Mouse (Mus musculus) forebrain, postnatal 0 days (tissue): ENCODE measurements around the gene Tmem145. TPM values are rescaled to one million over a fixed set of nuclear protein-coding genes. Genes with fewer than 3 reads are reported as not detected.

Experiments
- ATAC-seq: fragments of 200-750 bp; cut with Nextera tagmentation; 2 replicates; pipeline ENCODE4 v1.8.0; 2017; ENCODE audit warnings: mild to moderate bottlenecking, moderate library complexity
- DNase-seq: peaks from one replicate; pipeline ENCODE4 v3.0.0-alpha.2; 2015
- H3K27ac ChIP-seq: fragments of 300-500 bp; sonication (generic); 2 replicates; pipeline ENCODE4 v1.5.1; 2014; ENCODE audit warnings: low read depth, mild to moderate bottlenecking, antibody characterized with exemption, low read length, moderate library complexity, mixed read lengths
- H3K27me3 ChIP-seq: fragments of 300-500 bp; sonication (generic); 2 replicates; pipeline ENCODE4 v1.6.1; 2014; ENCODE audit warnings: mild to moderate bottlenecking, low read length, mixed read lengths; ENCODE audit not compliant: insufficient read depth
- H3K36me3 ChIP-seq: fragments of 300-500 bp; sonication (generic); 2 replicates; pipeline ENCODE4 v1.6.1; 2014; ENCODE audit warnings: mild to moderate bottlenecking, moderate library complexity; ENCODE audit not compliant: insufficient read depth
- H3K4me1 ChIP-seq: fragments of 300-500 bp; sonication (generic); 2 replicates; pipeline ENCODE4 v1.6.1; 2014; ENCODE audit warnings: antibody characterized with exemption; ENCODE audit not compliant: insufficient read depth
- H3K4me2 ChIP-seq: fragments of 300-500 bp; sonication (generic); 2 replicates; pipeline ENCODE4 v1.6.1; 2014; ENCODE audit warnings: low read depth, mild to moderate bottlenecking, moderate library complexity
- H3K4me3 ChIP-seq: fragments of 300-500 bp; sonication (generic); 2 replicates; pipeline ENCODE4 v1.5.1; 2014; ENCODE audit warnings: low read depth, low read length, mixed read lengths
- H3K9ac ChIP-seq: fragments of 300-500 bp; sonication (generic); 2 replicates; pipeline ENCODE4 v1.6.1; 2014; ENCODE audit warnings: mild to moderate bottlenecking
- H3K9me3 ChIP-seq: fragments of 300-500 bp; sonication (generic); 2 replicates; pipeline ENCODE4 v1.6.1; 2016; ENCODE audit warnings: low read length
- CTCF ChIP-seq: sonication (generic); IDR thresholded peaks from 2 replicates; pipeline ENCODE4 v1.5.1; 2016; ENCODE audit warnings: antibody characterized with exemption, control low read depth, low read depth
- WGBS: fragments of 180-500 bp; shearing (Covaris S2); extraction: QIAGEN DNeasy Blood & Tissue Kit; methylation state at CpG from one replicate; pipeline ENCODE4 v1.1.7; 2014; 5-methylcytosine and 5-hydroxymethylcytosine counted together
- polyA plus RNA-seq: library from polyadenylated mRNA; unstranded; fragments of >200 nt; fragmentation: Nextera tagmentation; extraction: Ambion mirVana; gene quantifications from 2 replicates; pipeline ENCODE4 v1.2.1, GENCODE M21; 2015
- total RNA-seq: library from RNA; depleted of rRNA; stranded (reverse); fragments of >200 nt; gene quantifications from 2 replicates; pipeline ENCODE4 v1.2.3, GENCODE M21; 2014

The Tmem145 gene
- total and polyA plus RNA-seq, 2 experiments from 2014 or later = 63.2 to 68.0 TPM

DNA sequence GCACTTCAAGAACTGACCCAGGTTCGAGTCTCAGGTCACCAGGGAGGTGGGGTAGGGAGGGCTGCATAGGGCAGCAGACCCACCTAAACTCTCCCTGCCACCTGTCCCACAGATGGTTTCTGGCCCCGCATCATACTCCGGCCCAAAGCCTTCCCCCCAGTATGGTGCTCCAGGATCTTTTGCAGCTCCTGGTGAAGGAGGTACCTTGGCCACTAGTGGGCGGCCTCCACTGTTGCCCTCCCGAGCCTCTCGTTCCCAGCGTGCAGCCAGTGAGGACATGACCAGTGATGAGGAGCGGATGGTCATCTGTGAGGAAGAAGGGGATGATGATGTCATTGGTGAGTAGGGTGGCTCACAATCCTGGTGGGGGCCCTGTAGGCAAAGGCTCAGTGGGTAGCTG, 18.9 kb upstream of the Tmem145 start:
- Histone ChIP-seq H3K4me3 (no peak overlapping the region), H3K27ac (no peak overlapping the region), H3K4me1 (peaks cover 15% of the 10 kb centered on the region), H3K9ac (no peak overlapping the region), H3K36me3 (peaks cover 74% of the 10 kb centered on the region), H3K9me3 (no peaks in the 10 kb centered on the region), H3K4me2 (no peak overlapping the region), H3K27me3 (no peaks in the 10 kb centered on the region)
- peak; percentile 41 for TF ChIP-seq CTCF
- ATAC-seq = no peak
- no peak for DNase-seq
- WGBS = 79% methylated on average over 8 of the region's 8 CpGs

DNA sequence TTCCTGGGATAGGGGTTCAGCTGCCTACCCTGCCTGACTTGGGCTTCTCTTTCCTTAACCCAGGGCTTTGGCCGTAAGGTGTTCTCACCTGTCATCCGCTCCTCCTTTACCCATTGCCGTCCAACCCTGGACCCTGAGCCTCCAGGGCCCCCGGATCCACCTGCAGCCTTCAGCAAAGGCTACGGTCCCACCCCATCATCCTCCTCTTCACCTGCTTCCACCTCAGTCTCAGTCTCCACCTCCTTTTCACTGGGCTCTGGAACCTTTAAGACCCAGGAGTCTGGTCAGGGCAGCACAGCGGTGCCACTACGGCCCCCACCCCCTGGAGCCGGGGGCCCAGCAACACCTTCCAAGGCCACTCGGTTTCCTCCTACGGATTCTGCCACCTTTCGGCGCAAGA, 17.9 kb upstream of the Tmem145 start:
- Histone ChIP-seq H3K9me3 (no peaks in the 10 kb centered on the region), H3K9ac (no peak overlapping the region), H3K4me2 (no peak overlapping the region), H3K36me3 (peaks cover 84% of the 10 kb centered on the region), H3K4me3 (no peak overlapping the region), H3K27me3 (no peaks in the 10 kb centered on the region), H3K4me1 (peaks cover 15% of the 10 kb centered on the region), H3K27ac (no peak overlapping the region)
- no peak for TF ChIP-seq CTCF
- ATAC-seq (no peak), DNase-seq (no peak)
- WGBS = 91% methylated on average over 12 of the region's 12 CpGs

DNA sequence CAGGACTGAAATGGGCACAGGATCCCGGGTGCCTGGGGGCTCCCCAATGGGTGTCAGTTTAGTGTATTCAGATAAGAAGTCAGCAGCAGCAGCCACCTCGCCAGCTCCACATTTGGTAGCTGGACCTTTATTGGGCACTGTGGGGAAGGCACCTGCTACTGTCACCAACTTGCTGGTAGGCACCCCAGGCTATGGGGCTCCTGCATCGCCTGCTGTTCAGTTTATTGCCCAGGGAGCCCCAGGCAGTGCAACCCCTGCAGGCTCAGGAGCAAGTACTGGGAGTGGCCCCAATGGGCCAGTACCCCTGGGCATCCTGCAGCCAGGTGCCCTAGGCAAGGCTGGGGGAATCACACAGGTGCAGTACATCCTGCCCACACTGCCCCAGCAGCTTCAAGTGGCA, 17.2 kb upstream of the Tmem145 start:
- H3K27me3 ChIP-seq = no peaks in the 10 kb centered on the region
- peaks cover 11% of the 10 kb centered on the region for H3K4me1 ChIP-seq
- peaks cover 91% of the 10 kb centered on the region for H3K36me3 ChIP-seq
- H3K4me3 ChIP-seq = no peak overlapping the region
- H3K4me2 ChIP-seq = no peak overlapping the region
- H3K9ac ChIP-seq = no peak overlapping the region
- no peaks in the 10 kb centered on the region for H3K9me3 ChIP-seq
- ATAC-seq = no peak
- DNase-seq = no peak
- no peak for TF ChIP-seq CTCF
- no peak overlapping the region for H3K27ac ChIP-seq
- 90% methylated on average over 3 of the region's 3 CpGs for WGBS

DNA sequence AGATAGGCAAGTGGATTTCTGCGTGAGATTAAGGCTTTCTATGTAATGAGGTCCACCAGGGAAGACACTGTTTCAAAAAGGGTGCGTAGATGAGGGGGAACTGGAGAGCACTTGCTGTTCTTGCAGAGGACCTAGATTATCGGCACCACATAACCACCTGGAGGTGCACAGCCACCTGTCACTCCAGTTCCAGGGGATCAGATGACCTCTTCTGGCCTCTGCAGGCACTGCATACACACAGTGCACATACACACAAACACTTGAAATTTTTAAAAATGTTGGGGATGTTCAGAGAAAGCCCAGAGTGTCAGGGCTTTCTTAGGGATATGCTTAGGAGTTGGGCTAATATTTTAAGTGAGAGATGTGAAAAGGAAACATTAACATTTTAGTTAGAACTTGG, 16.0 kb upstream of the Tmem145 start:
- 96% methylated on average over 3 of the region's 3 CpGs for WGBS
- no peaks in the 10 kb centered on the region for H3K27me3 ChIP-seq
- no peak for TF ChIP-seq CTCF
- H3K36me3 ChIP-seq = peaks cover 100% of the 10 kb centered on the region
- no peak overlapping the region for H3K27ac ChIP-seq
- H3K4me1 ChIP-seq = no peaks in the 10 kb centered on the region
- ATAC-seq = no peak
- no peak overlapping the region for H3K4me2 ChIP-seq
- H3K9ac ChIP-seq = no peak overlapping the region
- H3K9me3 ChIP-seq = no peaks in the 10 kb centered on the region
- H3K4me3 ChIP-seq = no peak overlapping the region
- no peak for DNase-seq

DNA sequence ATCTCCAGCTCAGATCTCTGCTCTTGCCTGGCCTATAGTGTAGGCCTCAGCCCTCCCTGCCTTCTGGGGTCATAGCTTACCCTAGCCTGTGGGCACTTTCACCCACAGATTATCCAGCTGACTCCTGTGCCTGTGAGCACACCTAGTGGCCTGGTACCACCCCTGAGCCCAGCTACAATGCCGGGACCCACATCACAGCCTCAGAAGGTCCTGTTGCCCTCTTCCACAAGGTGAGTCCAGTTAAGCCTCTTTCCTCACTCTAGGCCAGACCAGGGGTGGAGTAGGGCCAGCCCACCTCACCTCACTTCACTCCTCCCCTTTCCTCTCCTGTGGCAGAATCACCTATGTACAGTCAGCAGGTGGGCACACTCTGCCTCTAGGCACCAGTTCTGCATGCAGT, 15.4 kb upstream of the Tmem145 start:
- DNase-seq = no peak
- 95% methylated on average over 1 of the region's 1 CpGs for WGBS
- no peak for TF ChIP-seq CTCF
- no peak overlapping the region for H3K27ac ChIP-seq
- H3K4me1 ChIP-seq = no peaks in the 10 kb centered on the region
- peaks cover 100% of the 10 kb centered on the region for H3K36me3 ChIP-seq
- no peak overlapping the region for H3K4me3 ChIP-seq
- no peaks in the 10 kb centered on the region for H3K9me3 ChIP-seq
- H3K9ac ChIP-seq = no peak overlapping the region
- no peaks in the 10 kb centered on the region for H3K27me3 ChIP-seq
- no peak overlapping the region for H3K4me2 ChIP-seq
- ATAC-seq = no peak

DNA sequence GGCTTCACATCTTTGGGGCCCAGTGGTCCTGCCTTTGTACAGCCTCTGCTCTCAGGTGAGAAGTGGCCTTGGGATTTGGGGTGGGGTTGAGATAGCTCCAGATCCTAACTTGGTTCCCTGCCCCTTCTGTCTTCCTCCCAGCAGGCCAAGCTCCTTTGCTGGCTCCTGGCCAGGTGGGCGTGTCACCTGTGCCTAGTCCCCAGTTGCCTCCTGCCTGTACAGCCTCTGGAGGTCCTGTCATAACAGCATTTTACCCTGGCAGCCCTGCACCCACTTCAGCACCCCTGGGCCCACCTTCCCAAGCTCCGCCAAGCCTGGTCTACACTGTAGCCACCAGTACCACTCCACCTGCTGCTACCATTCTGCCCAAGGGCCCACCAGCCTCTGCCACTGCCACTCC, 15.0 kb upstream of the Tmem145 start:
- 65% methylated on average over 2 of the region's 2 CpGs for WGBS
- no peak for TF ChIP-seq CTCF
- ATAC-seq (no peak), DNase-seq (no peak)
- H3K9me3 ChIP-seq = no peaks in the 10 kb centered on the region
- H3K9ac ChIP-seq = no peak overlapping the region
- H3K27ac ChIP-seq = no peak overlapping the region
- H3K27me3 ChIP-seq = no peaks in the 10 kb centered on the region
- H3K4me1 ChIP-seq = peaks cover 4% of the 10 kb centered on the region; the same call in 1 of the 2 replicates
- H3K36me3 ChIP-seq = peaks cover 97% of the 10 kb centered on the region
- H3K4me2 ChIP-seq = no peak overlapping the region
- H3K4me3 ChIP-seq = no peak overlapping the region

DNA sequence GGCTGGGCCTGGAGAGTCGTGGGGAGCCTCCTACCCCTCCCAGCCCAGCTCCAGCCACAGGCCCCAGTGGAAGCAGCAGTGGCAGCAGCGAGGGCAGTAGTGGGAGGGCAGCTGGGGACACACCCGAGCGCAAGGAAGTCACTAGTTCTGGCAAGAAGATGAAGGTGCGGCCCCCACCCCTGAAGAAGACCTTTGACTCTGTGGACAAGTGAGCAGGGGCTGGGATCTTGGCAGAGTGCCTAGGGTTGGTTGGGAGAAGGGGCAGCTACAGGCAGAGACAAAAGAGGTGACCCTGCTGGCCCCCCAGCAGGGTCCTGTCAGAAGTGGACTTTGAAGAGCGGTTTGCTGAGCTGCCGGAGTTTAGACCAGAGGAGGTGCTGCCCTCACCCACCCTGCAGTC, 13.8 kb upstream of the Tmem145 start:
- Histone ChIP-seq H3K4me3 (no peak overlapping the region), H3K9me3 (no peaks in the 10 kb centered on the region), H3K27me3 (no peaks in the 10 kb centered on the region), H3K27ac (no peak overlapping the region), H3K4me2 (no peak overlapping the region), H3K9ac (no peak overlapping the region), H3K36me3 (peaks cover 85% of the 10 kb centered on the region), H3K4me1 (peaks cover 8% of the 10 kb centered on the region; the same call in 1 of the 2 replicates)
- TF ChIP-seq CTCF = no peak
- DNase-seq (no peak), ATAC-seq (no peak)
- 62% methylated on average over 7 of the region's 7 CpGs for WGBS
